Mouse (Mus musculus) kidney, adult 2 months (tissue): ENCODE measurements around the gene Gfod2.

Experiments
- CTCF ChIP-seq: fragments of 200-500 bp; conservative IDR thresholded peaks from 2 replicates; pipeline ENCODE4 v1.5.1; 2011; ENCODE audit warnings: low read depth, mild to moderate bottlenecking, control low read depth, low read length, moderate library complexity, mixed read lengths; ENCODE audit not compliant: insufficient read depth, insufficient read length
- POLR2A ChIP-seq: fragments of 200-500 bp; IDR thresholded peaks from one replicate; pipeline ENCODE4 v1.6.1; 2011; ENCODE audit warnings: low read depth, low read length, control low read depth

DNA sequence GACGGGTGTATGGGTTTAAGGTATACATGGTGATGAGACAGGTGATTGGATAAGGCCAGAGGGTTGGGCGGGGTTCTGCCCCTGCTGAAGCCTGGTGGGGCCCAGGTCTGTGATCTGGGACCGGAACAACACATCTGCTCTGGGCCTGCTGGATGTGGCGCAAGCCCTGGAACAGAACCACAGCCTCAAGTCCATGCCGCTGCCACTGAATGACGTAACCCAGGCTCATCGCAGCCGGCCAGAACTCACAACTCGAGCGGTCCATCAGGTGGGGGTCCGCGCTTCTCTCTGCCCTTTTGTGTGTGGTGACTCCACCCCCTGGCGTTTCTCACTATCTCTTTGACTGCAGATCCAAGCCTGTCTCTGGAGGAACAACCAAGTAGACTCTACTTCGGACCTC lies 67.5 kb downstream of the Gfod2 start:
- TF ChIP-seq CTCF = no peak
- no peak for TF ChIP-seq POLR2A
